Mouse (Mus musculus) midbrain, embryonic 13.5 days (tissue): ENCODE results near the gene Elmsan1. TPM values are rescaled to one million over a fixed set of nuclear protein-coding genes. Genes with fewer than 3 reads are reported as not detected.

Source experiments
- ATAC-seq: fragments of 200-750 bp; cut with Nextera tagmentation; 2 replicates; pipeline ENCODE4 v1.8.0; 2017; ENCODE audit warnings: mild to moderate bottlenecking, moderate TSS enrichment, moderate library complexity
- H3K27ac ChIP-seq: fragments of 300-500 bp; sonication (generic); 2 replicates; pipeline ENCODE4 v1.5.1; 2015; ENCODE audit warnings: inconsistent platforms, mild to moderate bottlenecking, moderate library complexity
- H3K27me3 ChIP-seq: fragments of 300-500 bp; sonication (generic); 2 replicates; pipeline ENCODE4 v1.6.1; 2015; ENCODE audit warnings: mild to moderate bottlenecking, inconsistent platforms
- H3K36me3 ChIP-seq: fragments of 300-500 bp; sonication (generic); 2 replicates; pipeline ENCODE4 v1.6.1; 2015; ENCODE audit warnings: mild to moderate bottlenecking, inconsistent platforms
- H3K4me1 ChIP-seq: fragments of 300-500 bp; sonication (generic); replicated peaks from 2 replicates; pipeline ENCODE4 v1.6.1; 2015; ENCODE audit warnings: inconsistent platforms
- H3K4me2 ChIP-seq: fragments of 300-500 bp; sonication (generic); replicated peaks from 2 replicates; pipeline ENCODE4 v1.6.1; 2015; ENCODE audit warnings: moderate library complexity, mild to moderate bottlenecking, inconsistent platforms
- H3K4me3 ChIP-seq: fragments of 300-500 bp; sonication (generic); replicated peaks from 2 replicates; pipeline ENCODE4 v1.5.1; 2015; ENCODE audit warnings: mild to moderate bottlenecking, inconsistent platforms
- H3K9ac ChIP-seq: fragments of 300-500 bp; sonication (generic); replicated peaks from 2 replicates; pipeline ENCODE4 v1.6.1; 2015; ENCODE audit warnings: mild to moderate bottlenecking, inconsistent platforms
- H3K9me3 ChIP-seq: fragments of 300-500 bp; sonication (generic); 2 replicates; pipeline ENCODE4 v1.6.1; 2016; ENCODE audit warnings: mild to moderate bottlenecking, inconsistent platforms
- WGBS: fragments of 180-500 bp; shearing (Covaris S2); methylation state at CpG from one replicate; pipeline ENCODE4 v1.1.7; 2015; 5-methylcytosine and 5-hydroxymethylcytosine counted together
- polyA plus RNA-seq: library from polyadenylated mRNA; unstranded; fragments of >200 nt; fragmentation: Nextera tagmentation; extraction: Ambion mirVana; gene quantifications from 2 replicates; pipeline ENCODE4 v1.2.1, GENCODE M21; 2015

Elmsan1 gene
- polyA plus RNA-seq, 1 experiment from 2014 or later: 5.2 TPM

DNA sequence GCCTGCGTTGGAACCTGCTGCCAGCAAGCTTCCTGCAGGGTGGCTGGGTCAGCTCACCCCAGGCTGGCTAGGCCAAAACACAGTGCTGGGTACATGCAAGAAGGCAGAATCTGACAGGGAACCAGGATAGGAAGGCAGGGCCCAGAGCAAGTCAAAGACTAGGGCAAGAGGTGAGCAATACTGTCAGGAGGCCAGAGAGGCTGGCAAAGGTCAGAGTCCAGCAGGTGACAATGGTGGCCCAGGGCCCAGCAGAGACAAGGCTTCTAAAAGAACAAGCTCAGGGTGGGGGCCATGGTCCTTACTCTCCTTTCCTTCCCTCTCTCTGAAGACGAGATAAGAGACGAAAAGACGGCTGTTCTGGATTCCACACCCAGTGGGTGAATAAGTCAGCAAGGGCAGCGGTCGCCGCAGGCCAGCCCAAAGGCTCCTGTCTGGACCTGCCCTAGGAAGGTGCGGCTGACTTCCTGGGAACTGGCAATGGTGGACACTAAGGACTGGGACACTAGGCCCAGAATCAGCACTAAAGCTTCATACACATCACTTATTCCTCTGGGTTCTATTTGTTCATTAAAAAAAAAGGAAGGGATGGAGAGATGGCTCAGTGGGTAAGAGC lies 14.9 kb upstream of the Elmsan1 start:
- no peak overlapping the region for H3K4me3 ChIP-seq
- no peak overlapping the region for H3K27ac ChIP-seq
- ATAC-seq: no peak
- WGBS: 96% methylated on average over 8 of the region's 8 CpGs
- no peak overlapping the region for H3K9ac ChIP-seq
- no peaks in the 10 kb centered on the region for H3K27me3 ChIP-seq
- no peaks in the 10 kb centered on the region for H3K9me3 ChIP-seq
- H3K4me2 ChIP-seq: no peak overlapping the region
- no peaks in the 10 kb centered on the region for H3K36me3 ChIP-seq
- no peaks in the 10 kb centered on the region for H3K4me1 ChIP-seq

DNA sequence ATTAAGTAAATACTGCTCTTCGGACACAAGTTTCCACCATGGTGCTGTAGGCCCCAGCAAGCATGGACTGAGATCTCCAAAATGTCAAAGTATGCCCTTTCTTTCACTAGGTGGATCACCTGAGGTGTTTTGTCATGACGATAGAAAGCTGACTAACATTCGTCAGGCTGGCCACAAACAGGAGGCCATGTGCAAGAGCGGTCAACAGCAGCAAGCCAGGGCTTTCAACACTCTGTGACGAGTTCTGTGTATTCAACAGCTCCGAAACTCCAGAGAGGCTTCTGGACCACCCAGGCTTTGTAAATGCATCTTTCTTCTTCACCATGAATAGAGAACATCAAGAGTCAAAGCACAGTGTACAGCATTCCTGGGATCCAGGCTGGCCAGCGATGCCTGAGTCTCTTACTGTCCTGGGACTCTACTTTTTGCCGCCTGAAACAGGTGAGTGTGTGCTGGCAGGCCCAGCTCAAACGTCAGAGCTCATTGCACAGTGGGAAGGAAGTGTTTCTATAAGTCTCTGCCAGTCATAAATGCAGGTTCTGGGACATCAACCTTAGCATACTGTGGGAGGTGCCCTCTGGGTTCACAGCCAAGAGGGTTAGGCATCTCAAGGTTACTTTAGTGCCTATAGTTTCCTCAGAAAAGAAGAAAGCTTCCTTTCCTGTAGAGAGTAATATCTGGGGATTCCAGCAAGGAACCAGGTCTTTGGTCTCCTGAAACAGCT lies 7.6 kb upstream of the Elmsan1 start:
- Histone ChIP-seq H3K4me1 (peaks cover 17% of the 10 kb centered on the region), H3K9ac (no peak overlapping the region), H3K27ac (no peak overlapping the region), H3K27me3 (no peaks in the 10 kb centered on the region), H3K4me2 (no peak overlapping the region), H3K4me3 (no peak overlapping the region), H3K36me3 (no peaks in the 10 kb centered on the region), H3K9me3 (no peaks in the 10 kb centered on the region)
- ATAC-seq: no peak
- 86% methylated on average over 9 of the region's 9 CpGs for WGBS

DNA sequence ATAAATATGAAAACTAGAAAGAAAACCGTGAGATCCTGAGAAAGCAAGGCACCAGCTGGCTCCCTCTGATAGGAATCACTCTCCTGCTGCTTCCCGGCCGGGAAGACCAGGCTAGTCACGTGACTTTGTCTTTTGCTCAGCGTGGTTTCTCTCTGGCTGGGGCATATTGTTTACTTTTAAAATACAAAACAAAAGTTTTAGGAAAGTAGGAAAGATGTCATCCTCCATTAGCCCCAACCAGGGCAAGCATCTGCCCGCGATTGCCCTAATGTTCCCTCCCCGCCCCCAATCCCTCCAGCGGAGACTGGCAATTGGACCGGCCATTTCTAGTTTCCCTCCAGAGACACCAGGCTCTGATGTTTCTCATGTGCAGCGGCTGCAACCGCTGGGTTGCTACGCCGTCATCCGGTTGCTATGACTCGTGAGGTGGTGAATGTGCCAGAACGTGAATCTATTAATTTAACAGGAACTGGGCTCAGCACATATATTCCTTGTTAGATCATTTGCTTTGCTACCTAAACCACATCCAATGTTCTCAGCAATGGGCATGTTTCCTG lies 3.8 kb upstream of the Elmsan1 start:
- Histone ChIP-seq H3K4me2 (peak overlapping the region; percentile 53), H3K9me3 (no peaks in the 10 kb centered on the region), H3K27ac (peak overlapping the region; percentile 74), H3K27me3 (peaks cover 10% of the 10 kb centered on the region; the same call in 1 of the 2 replicates), H3K9ac (peak overlapping the region; percentile 49; the same call in 1 of the 2 replicates), H3K4me3 (peak overlapping the region; percentile 31), H3K4me1 (peaks cover 49% of the 10 kb centered on the region), H3K36me3 (no peaks in the 10 kb centered on the region)
- WGBS: under 1% methylated on average over 17 of the region's 17 CpGs
- peak; percentile 64 for ATAC-seq

DNA sequence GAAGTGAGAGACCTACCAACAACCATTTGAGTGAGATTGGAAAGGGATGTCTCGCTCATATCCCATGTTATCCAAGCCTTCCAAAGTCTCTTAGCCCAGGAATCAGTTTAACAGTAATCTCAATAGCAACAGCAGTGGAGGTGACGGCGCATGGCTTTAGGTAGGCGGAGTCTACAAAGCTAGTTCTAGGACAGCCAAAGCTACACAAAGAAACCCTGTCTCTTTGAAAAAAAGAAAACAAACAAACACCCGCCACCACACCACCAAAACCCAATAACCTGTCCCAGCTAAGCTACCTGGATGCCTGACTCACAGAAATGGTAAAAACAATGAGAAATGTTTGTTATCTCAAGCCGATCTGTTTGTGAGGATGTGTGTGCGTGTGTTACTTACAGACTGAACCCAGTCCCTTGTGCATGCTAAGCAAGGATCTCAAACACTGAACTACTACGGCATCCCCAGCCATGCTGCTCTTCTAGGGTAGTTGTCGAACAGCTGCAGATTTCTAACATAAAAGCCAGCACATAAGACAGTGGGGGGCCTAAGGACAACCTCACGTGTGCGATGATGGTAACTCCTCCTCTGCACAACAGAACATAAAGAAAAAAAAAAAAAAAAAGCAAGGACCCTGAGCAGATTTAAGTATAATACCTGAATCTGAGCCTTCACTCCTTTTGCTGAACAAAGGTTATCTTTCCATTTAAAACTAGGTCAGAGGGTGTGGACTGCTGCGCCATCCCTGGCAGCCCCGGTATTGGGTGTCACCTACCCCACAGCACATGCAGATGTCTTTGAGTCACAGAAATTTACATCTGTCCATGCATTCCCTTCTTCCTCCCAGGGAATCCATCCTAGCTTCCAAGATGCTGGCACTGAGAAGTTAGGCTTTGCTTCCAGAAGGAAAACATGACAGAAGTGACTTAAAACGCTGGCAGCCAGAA lies 2.5 kb upstream of the Elmsan1 start:
- WGBS: 78% methylated on average over 14 of the region's 14 CpGs
- H3K4me2 ChIP-seq: no peak overlapping the region

DNA sequence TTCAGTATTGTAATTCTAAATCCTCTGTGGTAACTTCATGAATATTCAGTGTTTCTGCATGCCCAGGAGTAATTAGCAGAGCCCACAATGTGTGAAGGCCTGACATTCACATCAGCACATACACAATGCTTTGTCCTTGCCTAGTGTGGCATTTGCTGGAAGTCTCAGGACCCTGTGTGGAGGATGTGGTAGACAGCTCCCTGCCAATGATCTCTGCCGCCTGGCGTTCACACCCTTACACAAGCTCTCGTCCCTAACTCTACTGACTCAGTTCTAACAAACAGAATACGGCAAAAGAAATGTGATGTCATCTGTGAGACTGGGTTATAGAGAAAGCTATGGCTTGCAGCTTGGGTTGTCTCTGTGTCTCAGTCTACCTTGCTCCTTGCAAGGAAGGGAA lies 1.8 kb upstream of the Elmsan1 start:
- Histone ChIP-seq H3K27me3 (peaks cover 10% of the 10 kb centered on the region; the same call in 1 of the 2 replicates), H3K9me3 (no peaks in the 10 kb centered on the region), H3K27ac (no peak overlapping the region), H3K9ac (no peak overlapping the region), H3K4me2 (no peak overlapping the region), H3K4me3 (no peak overlapping the region), H3K36me3 (no peaks in the 10 kb centered on the region), H3K4me1 (peaks cover 65% of the 10 kb centered on the region)
- 53% methylated on average over 4 of the region's 4 CpGs for WGBS
- ATAC-seq: no peak

More for the DNA sequence above, 2.5 kb upstream of the Elmsan1 start:
- peaks cover 62% of the 10 kb centered on the region for H3K4me1 ChIP-seq
- no peak overlapping the region for H3K27ac ChIP-seq
- H3K36me3 ChIP-seq: no peaks in the 10 kb centered on the region
- H3K9me3 ChIP-seq: no peaks in the 10 kb centered on the region
- ATAC-seq: no peak
- no peak overlapping the region for H3K9ac ChIP-seq
- H3K27me3 ChIP-seq: peaks cover 10% of the 10 kb centered on the region; the same call in 1 of the 2 replicates
- no peak overlapping the region for H3K4me3 ChIP-seq

DNA sequence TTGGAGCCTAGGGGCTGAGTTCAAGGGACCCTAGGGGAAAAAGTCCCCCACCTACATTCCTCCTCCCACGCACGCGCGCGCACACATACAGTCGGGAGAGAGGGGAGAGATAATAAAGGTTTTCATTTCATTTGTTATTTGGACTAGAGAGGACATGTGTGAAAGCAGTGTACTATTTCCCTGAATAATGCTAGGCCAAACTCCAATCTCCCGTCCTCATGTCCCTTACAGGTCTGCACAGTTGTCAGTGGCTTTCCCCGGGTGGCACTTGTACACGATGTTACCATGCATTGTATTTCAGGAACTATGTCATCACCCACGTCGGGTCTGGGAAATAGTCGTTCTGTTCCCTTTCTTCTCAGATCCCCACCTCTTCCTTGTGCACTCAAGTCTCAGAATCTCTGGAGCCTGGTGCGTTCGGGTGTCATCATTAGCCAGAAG lies 460 bp upstream of the Elmsan1 start:
- Histone ChIP-seq H3K27me3 (peaks cover 10% of the 10 kb centered on the region; the same call in 1 of the 2 replicates), H3K4me1 (peaks cover 72% of the 10 kb centered on the region), H3K9me3 (no peaks in the 10 kb centered on the region), H3K9ac (peak overlapping the region; percentile 79), H3K4me3 (peak overlapping the region; percentile 74), H3K4me2 (peak overlapping the region; percentile 99), H3K27ac (peak overlapping the region; percentile 65), H3K36me3 (no peaks in the 10 kb centered on the region)
- no peak for ATAC-seq
- 2% methylated on average over 14 of the region's 14 CpGs for WGBS

DNA sequence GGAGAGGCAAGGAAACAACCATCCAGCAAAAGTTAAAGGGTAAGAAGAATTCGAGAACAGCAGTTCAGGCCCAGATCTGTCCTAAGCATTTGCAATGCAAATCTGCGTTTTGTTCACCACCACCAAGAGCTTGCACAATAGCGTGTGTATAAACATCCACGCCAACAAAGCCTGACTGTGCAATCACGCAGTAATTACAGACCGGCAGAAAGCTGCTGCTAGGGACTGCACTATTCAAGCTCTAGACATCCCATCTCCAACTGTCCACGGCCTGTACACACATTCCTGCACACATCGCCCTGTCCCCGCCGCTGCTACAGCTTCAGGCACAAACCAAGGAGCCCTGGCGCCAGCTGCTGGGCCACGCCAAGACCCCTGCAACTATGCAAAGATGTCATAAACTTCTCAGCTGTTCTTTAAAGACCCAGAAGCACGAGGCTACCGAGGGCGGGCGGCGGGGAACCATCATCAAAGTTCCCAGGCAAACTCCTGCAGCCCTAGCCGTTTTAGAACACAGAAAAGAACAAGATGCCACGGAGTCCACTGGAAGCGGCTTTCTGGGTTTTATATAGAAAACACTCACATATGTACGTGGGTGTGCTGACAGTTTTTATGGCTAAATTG lies 1.1 kb downstream of the Elmsan1 start:
- ATAC-seq: peak; percentile 60
- peaks cover 10% of the 10 kb centered on the region; the same call in 1 of the 2 replicates for H3K27me3 ChIP-seq
- H3K36me3 ChIP-seq: no peaks in the 10 kb centered on the region
- no peaks in the 10 kb centered on the region for H3K9me3 ChIP-seq
- peak overlapping the region; percentile 99 for H3K4me2 ChIP-seq
- H3K4me1 ChIP-seq: peaks cover 67% of the 10 kb centered on the region
- H3K4me3 ChIP-seq: peak overlapping the region; percentile 74
- peak overlapping the region; percentile 65 for H3K27ac ChIP-seq
- peak overlapping the region; percentile 79 for H3K9ac ChIP-seq
- WGBS: 2% methylated on average over 21 of the region's 21 CpGs

DNA sequence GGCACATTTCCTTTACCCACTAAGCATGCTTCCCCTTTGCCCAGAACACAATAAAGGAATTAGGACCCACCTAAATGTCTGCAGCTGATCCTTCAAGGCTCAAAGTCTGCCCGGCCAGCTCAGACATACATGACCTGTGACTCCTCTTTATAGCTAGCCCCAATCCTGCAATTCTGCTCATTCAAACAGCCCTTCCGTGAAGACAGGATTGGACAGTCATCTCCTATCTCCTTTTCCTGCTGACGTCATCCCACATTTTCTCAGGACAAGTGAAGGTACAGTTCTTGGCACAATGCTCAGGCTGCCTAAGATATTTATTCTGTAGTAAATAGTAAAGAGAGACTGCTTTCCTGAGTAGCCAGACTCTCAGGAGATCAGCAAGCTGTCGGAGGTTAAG lies 1.6 kb downstream of the Elmsan1 start:
- H3K9me3 ChIP-seq: no peaks in the 10 kb centered on the region
- peak overlapping the region; percentile 99 for H3K4me2 ChIP-seq
- peaks cover 10% of the 10 kb centered on the region; the same call in 1 of the 2 replicates for H3K27me3 ChIP-seq
- H3K9ac ChIP-seq: no peak overlapping the region
- peak overlapping the region; percentile 65; the same call in 1 of the 2 replicates for H3K27ac ChIP-seq
- 21% methylated on average over 4 of the region's 4 CpGs for WGBS
- no peaks in the 10 kb centered on the region for H3K36me3 ChIP-seq
- H3K4me1 ChIP-seq: peaks cover 65% of the 10 kb centered on the region
- ATAC-seq: no peak
- H3K4me3 ChIP-seq: peak overlapping the region; percentile 74

DNA sequence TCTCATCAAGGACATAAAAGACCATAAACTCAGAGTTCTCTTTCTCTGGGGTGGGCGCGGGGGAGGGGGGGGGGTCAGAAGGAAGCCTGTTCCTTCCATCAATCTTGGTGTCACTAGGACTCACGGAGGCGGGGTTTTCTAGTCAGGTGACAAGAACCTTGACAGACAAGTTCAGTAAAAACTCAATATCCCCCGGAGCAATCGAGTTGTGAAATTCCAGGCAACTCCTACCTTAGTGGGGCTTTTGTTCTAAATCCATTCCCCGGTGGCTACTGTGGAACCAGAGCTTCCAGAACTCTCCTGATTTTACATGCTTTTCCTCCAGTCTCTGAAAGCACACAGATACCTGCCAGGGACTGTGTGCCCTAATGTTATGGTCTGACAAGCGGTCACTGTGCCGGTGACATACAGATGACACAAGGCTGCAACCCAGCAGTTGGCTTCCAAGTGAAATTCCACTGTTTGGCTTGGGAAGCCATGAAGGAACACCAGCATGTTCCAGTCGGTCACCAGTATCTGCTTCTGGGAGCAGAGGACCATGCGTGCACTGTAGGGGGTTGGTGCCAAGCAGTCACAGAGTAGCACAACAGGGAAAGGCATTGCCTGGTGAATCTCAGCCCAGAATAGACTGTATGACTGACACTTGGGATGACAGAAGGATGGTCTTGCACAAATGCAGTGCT lies 2.8 kb downstream of the Elmsan1 start:
- ATAC-seq: no peak
- peaks cover 10% of the 10 kb centered on the region; the same call in 1 of the 2 replicates for H3K27me3 ChIP-seq
- no peak overlapping the region for H3K27ac ChIP-seq
- peaks cover 64% of the 10 kb centered on the region for H3K4me1 ChIP-seq
- H3K9me3 ChIP-seq: no peaks in the 10 kb centered on the region
- no peaks in the 10 kb centered on the region for H3K36me3 ChIP-seq
- H3K4me3 ChIP-seq: no peak overlapping the region
- no peak overlapping the region for H3K4me2 ChIP-seq
- WGBS: 78% methylated on average over 11 of the region's 11 CpGs
- H3K9ac ChIP-seq: no peak overlapping the region

DNA sequence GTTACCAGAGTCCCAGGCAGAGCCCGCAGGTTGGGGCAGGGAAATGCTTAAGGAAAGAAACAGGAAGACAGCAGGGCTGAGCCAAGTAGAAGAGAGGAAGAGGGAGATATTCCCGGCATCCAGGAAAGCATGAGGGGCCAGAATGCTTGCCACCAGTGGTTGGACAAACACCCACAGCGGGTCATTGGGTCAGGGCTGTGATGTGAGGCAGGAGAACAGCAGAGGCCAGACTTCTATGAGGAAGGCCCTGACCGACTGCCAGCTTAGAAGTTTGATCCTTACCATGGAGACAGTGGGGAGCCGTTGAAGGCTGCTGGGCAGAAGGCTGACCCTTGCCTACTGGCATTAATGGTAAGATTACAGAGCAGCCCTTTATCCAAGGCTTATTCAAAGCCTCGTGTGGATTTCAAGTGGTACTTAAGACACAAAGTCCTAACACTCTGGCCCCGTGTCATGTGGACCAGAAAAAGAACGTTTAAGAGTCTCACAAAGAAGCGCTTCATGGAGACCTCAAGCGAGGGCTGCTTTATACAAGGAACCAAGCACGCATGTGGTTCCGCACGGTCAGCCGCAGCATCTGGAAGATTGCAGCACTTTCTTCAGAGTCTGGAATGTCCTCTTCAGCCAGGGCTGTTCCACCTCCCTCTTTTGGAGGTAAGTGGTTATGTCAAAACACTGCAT lies 4.0 kb downstream of the Elmsan1 start:
- Histone ChIP-seq H3K36me3 (no peaks in the 10 kb centered on the region), H3K27me3 (peaks cover 3% of the 10 kb centered on the region; the same call in 1 of the 2 replicates), H3K4me2 (no peak overlapping the region), H3K27ac (no peak overlapping the region), H3K9ac (no peak overlapping the region), H3K4me1 (peaks cover 56% of the 10 kb centered on the region), H3K9me3 (no peaks in the 10 kb centered on the region), H3K4me3 (no peak overlapping the region)
- WGBS: 30% methylated on average over 14 of the region's 14 CpGs
- ATAC-seq: no peak
